Mouse (Mus musculus) layer of hippocampus, adult 9-10 months (tissue): ENCODE measurements at regions not wholly inside any gene's neighbourhood (a gene's known extent, or its start where the extent isn't known, plus 50 kb on each side); places are given as distances from the start of the nearest gene placed in this dataset.
A peak's percentile ranks its signal among the peaks of the same experiment; 100 is the strongest.
"Not testable (repeated sequence)": the region's sequence is repeated elsewhere in the genome, so short reads cannot be mapped to it uniquely, and the experiment has no call there.

Experiments
- DNase-seq: peaks from one replicate; pipeline ENCODE4 v3.0.0; 2022; ENCODE audit warnings: low spot score

- DNase-seq = no peak
These were observed 172.4 kb upstream of the Hsf2 start for GRCm38 (mm10) chr10:57313799-57314198.

- DNase-seq = no peak
These were observed 169.1 kb upstream of the Hsf2 start for GRCm38 (mm10) chr10:57317067-57317466.

GRCm38 (mm10) chr10:57319171-57319570 is 167.0 kb upstream of the Hsf2 start:
- DNase-seq = no peak

- peak; percentile 24 for DNase-seq
These were observed 163.3 kb upstream of the Hsf2 start for GRCm38 (mm10) chr10:57322717-57323424.

GRCm38 (mm10) chr10:57324226-57324625 is 162.0 kb upstream of the Hsf2 start:
- DNase-seq = no peak

- DNase-seq = not testable (repeated sequence)
These were observed 123.4 kb upstream of the Hsf2 start for GRCm38 (mm10) chr10:57362781-57363180.
